Mouse (Mus musculus): ENCODE results near the gene Gm37240. TPM values are rescaled to one million over a fixed set of nuclear protein-coding genes. Genes with fewer than 3 reads are reported as not detected.

Gene Gm37240
- polyA plus RNA-seq, 1 experiment: 1.0 TPM

- no peak overlapping the region for H3K4me3 ChIP-seq (replicated peaks; ENCODE audit: control insufficient read depth, low read depth, low read length)
- TF ChIP-seq CTCF (IDR thresholded peaks at IDR 0.05; ENCODE audit: control insufficient read depth, insufficient read depth, low read length) (no peak), POLR2A (IDR thresholded peaks at IDR 0.05; ENCODE audit: borderline replicate concordance, control insufficient read depth, low read depth, low read length) (no peak)
- no peak overlapping the region for H3K27ac ChIP-seq (ENCODE audit: control insufficient read depth, insufficient read depth, low read depth, low read length, poor library complexity)
- no peaks in the 10 kb centered on the region for H3K4me1 ChIP-seq (ENCODE audit: control insufficient read depth, insufficient read depth, low read length)
- 80% methylated on average over 2 of the region's 2 CpGs for WGBS
Measured at GRCm38 (mm10) chr3:85109221-85109620, 778.1 kb downstream of the Gm37240 start.

DNA sequence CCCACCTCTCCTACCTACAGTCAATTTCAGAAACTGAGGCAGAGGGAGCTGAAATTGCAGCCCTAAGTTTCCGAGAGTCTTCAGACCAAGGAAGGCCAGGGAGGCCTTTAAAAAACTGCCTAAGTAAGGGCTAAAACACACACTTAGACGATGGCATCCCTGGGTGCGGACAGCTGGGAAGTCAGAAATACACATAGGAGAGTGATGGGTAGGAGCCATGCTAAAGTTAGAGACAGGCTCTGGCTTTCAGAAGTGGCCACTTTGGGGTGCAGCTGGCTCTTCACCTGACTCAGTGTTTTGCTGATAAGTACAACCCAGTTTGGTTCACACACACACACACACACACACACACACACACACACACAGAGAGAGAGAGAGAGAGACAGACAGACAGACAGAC lies 778.9 kb downstream of the Gm37240 start:
- Histone ChIP-seq H3K27ac (ENCODE audit: control insufficient read depth, insufficient read depth, low read depth, low read length, poor library complexity) (no peak overlapping the region), H3K4me3 (replicated peaks; ENCODE audit: control insufficient read depth, low read depth, low read length) (no peak overlapping the region), H3K4me1 (ENCODE audit: control insufficient read depth, insufficient read depth, low read length) (no peaks in the 10 kb centered on the region)
- no peak for TF ChIP-seq CTCF (IDR thresholded peaks at IDR 0.05; ENCODE audit: control insufficient read depth, insufficient read depth, low read length)
- TF ChIP-seq POLR2A (IDR thresholded peaks at IDR 0.05; ENCODE audit: borderline replicate concordance, control insufficient read depth, low read depth, low read length): no peak
- 78% methylated on average over 3 of the region's 3 CpGs for WGBS

DNA sequence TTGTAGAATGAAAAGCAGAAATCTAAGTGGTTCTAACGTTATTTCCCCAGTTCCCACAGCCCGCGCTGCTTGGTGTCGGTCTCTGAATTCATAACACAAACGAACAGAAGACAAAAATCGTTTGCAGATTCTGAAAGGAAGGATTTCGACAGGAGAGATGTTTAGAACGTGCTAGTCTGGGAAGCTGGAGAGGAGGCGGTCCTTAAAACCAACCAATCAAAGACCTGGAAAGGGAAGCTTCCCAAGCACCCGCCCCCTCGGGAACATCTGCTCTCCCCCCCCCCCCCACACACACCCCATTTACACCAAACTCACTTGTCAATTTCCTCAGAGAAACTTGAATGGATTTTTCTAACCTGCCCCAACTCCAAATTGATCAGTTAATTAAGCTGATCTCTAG lies 780.4 kb downstream of the Gm37240 start:
- Histone ChIP-seq H3K4me1 (ENCODE audit: control insufficient read depth, insufficient read depth, low read length) (no peaks in the 10 kb centered on the region), H3K27ac (ENCODE audit: control insufficient read depth, insufficient read depth, low read depth, low read length, poor library complexity) (no peak overlapping the region)
- 81% methylated on average over 11 of the region's 11 CpGs for WGBS

GRCm38 (mm10) chr3:85104301-85104700 lies 783.0 kb downstream of the Gm37240 start:
- TF ChIP-seq CTCF (IDR thresholded peaks at IDR 0.05; ENCODE audit: control insufficient read depth, insufficient read depth, low read length): no peak
- no peak for TF ChIP-seq POLR2A (IDR thresholded peaks at IDR 0.05; ENCODE audit: borderline replicate concordance, control insufficient read depth, low read depth, low read length)
- H3K4me1 ChIP-seq (ENCODE audit: control insufficient read depth, insufficient read depth, low read length): no peaks in the 10 kb centered on the region
- H3K27ac ChIP-seq (ENCODE audit: control insufficient read depth, insufficient read depth, low read depth, low read length, poor library complexity): no peak overlapping the region
- H3K4me3 ChIP-seq (replicated peaks; ENCODE audit: control insufficient read depth, low read depth, low read length): no peak overlapping the region
- 68% methylated on average over 5 of the region's 5 CpGs for WGBS

More for the DNA sequence above, 780.4 kb downstream of the Gm37240 start:
- H3K4me3 ChIP-seq (replicated peaks; ENCODE audit: control insufficient read depth, low read depth, low read length): no peak overlapping the region
- TF ChIP-seq CTCF (IDR thresholded peaks at IDR 0.05; ENCODE audit: control insufficient read depth, insufficient read depth, low read length) (no peak), POLR2A (IDR thresholded peaks at IDR 0.05; ENCODE audit: borderline replicate concordance, control insufficient read depth, low read depth, low read length) (no peak)

DNA sequence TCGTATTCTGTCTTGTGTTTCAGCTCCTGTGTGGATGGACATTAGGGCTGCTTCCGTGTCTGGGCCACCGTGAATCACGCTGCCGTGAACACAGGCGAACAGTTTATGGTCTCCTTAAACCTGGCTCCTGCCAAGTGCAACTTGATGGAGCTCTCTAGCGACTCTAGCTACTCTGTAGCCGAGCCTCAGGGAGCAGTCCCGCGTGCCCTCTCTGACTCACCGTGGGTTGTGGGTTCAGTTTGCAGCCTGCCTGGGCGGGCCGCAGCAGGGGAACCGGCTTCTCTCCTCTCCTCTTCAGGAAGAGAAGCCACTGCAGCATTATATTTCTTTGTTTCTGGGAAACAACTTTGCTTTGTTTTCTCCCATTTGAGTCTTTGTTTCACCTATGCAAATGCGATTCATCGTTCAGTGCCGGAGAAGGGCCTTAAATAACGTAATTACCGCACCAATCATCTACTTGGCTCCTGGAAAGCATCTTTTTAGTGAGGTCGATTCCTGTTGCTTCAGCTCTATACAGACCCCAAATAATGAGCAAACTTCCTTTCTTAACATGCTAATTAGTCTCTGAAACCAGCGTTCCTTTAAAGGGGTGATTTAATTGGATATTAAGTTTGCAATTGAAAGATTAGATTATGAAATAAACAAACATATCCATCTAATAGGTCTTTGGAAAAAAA lies 806.3 kb downstream of the Gm37240 start:
- 82% methylated on average over 21 of the region's 21 CpGs for WGBS
- H3K4me3 ChIP-seq (replicated peaks; ENCODE audit: control insufficient read depth, low read depth, low read length): no peak overlapping the region
- no peaks in the 10 kb centered on the region for H3K4me1 ChIP-seq (ENCODE audit: control insufficient read depth, insufficient read depth, low read length)
- TF ChIP-seq POLR2A (IDR thresholded peaks at IDR 0.05; ENCODE audit: borderline replicate concordance, control insufficient read depth, low read depth, low read length) (no peak), CTCF (IDR thresholded peaks at IDR 0.05; ENCODE audit: control insufficient read depth, insufficient read depth, low read length) (no peak)
- no peak overlapping the region for H3K27ac ChIP-seq (ENCODE audit: control insufficient read depth, insufficient read depth, low read depth, low read length, poor library complexity)

DNA sequence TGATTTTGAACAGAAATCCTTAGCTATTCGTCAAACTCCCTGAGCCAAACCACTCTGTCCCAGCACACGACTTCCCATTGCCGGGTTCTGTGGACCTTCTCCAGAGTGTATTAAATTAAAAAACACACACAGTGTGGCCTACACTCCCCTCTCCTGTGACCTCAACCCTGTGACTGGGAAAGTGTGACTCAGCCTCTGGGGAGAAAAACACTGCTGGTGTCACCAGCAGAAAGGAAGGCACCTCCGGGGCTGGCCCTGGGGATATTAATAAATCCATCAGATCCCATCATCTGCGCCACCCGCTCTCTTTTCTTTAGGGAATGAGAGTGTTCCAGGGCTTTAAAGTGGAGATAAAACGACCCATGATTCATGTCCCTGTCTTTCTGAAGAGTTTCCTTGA lies 823.2 kb downstream of the Gm37240 start:
- Histone ChIP-seq H3K4me3 (replicated peaks; ENCODE audit: control insufficient read depth, low read depth, low read length) (no peak overlapping the region), H3K27ac (ENCODE audit: control insufficient read depth, insufficient read depth, low read depth, low read length, poor library complexity) (no peak overlapping the region), H3K4me1 (ENCODE audit: control insufficient read depth, insufficient read depth, low read length) (no peaks in the 10 kb centered on the region; the same call in 1 of the 2 replicates)
- TF ChIP-seq CTCF (IDR thresholded peaks at IDR 0.05; ENCODE audit: control insufficient read depth, insufficient read depth, low read length) (no peak), POLR2A (IDR thresholded peaks at IDR 0.05; ENCODE audit: borderline replicate concordance, control insufficient read depth, low read depth, low read length) (no peak)
- WGBS: 77% methylated on average over 7 of the region's 7 CpGs

GRCm38 (mm10) chr3:85060153-85060552 lies 827.2 kb downstream of the Gm37240 start:
- WGBS: 86% methylated on average over 7 of the region's 7 CpGs
- H3K4me3 ChIP-seq (replicated peaks; ENCODE audit: control insufficient read depth, low read depth, low read length): no peak overlapping the region
- TF ChIP-seq CTCF (IDR thresholded peaks at IDR 0.05; ENCODE audit: control insufficient read depth, insufficient read depth, low read length): no peak
- no peak for TF ChIP-seq POLR2A (IDR thresholded peaks at IDR 0.05; ENCODE audit: borderline replicate concordance, control insufficient read depth, low read depth, low read length)
- no peak overlapping the region for H3K27ac ChIP-seq (ENCODE audit: control insufficient read depth, insufficient read depth, low read depth, low read length, poor library complexity)
- no peaks in the 10 kb centered on the region for H3K4me1 ChIP-seq (ENCODE audit: control insufficient read depth, insufficient read depth, low read length)

- TF ChIP-seq CTCF (IDR thresholded peaks at IDR 0.05; ENCODE audit: control insufficient read depth, insufficient read depth, low read length): no peak
- TF ChIP-seq POLR2A (IDR thresholded peaks at IDR 0.05; ENCODE audit: borderline replicate concordance, control insufficient read depth, low read depth, low read length): no peak
- Histone ChIP-seq H3K4me1 (ENCODE audit: control insufficient read depth, insufficient read depth, low read length) (no peaks in the 10 kb centered on the region), H3K4me3 (replicated peaks; ENCODE audit: control insufficient read depth, low read depth, low read length) (no peak overlapping the region), H3K27ac (ENCODE audit: control insufficient read depth, insufficient read depth, low read depth, low read length, poor library complexity) (no peak overlapping the region)
- WGBS: 56% methylated on average over 6 of the region's 6 CpGs
Measured at GRCm38 (mm10) chr3:85057245-85057644, 830.1 kb downstream of the Gm37240 start.

DNA sequence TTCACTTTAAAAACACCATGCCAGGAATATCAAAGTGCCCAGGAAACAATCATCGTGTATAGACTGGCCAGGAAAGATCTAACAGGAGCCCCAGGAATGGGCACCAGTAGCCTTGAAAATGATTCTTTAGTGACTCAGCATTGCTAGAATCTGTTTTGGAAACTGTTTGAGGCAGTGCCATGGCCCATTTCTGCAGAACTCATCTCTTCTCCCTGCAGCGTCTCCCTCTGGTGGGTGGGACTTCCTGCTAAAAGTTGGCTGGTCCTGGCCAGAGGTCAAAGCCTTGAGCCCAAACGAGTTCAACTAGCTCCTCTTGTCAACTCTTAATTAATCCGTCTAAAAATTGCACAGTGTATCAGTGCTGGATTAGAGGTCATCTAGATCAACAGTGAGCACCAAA lies 833.8 kb downstream of the Gm37240 start:
- 58% methylated on average over 4 of the region's 4 CpGs for WGBS
- TF ChIP-seq POLR2A (IDR thresholded peaks at IDR 0.05; ENCODE audit: borderline replicate concordance, control insufficient read depth, low read depth, low read length): no peak
- TF ChIP-seq CTCF (IDR thresholded peaks at IDR 0.05; ENCODE audit: control insufficient read depth, insufficient read depth, low read length): no peak
- Histone ChIP-seq H3K27ac (ENCODE audit: control insufficient read depth, insufficient read depth, low read depth, low read length, poor library complexity) (no peak overlapping the region), H3K4me1 (ENCODE audit: control insufficient read depth, insufficient read depth, low read length) (no peaks in the 10 kb centered on the region), H3K4me3 (replicated peaks; ENCODE audit: control insufficient read depth, low read depth, low read length) (no peak overlapping the region)
